Mouse (Mus musculus) adrenal gland, postnatal 4 days (tissue): ENCODE measurements around the gene Ddx17. TPM values are rescaled to one million over a fixed set of nuclear protein-coding genes. Genes with fewer than 3 reads are reported as not detected.
A peak's percentile ranks its signal among the peaks of the same experiment; 100 is the strongest.

Experiments used
- DNase-seq, 2 experiments: peaks; one replicate each; pipeline ENCODE4 v3.0.0; 2021 to 2022; ENCODE audit warnings: low spot score in 2 of 2, mixed read lengths in 2 of 2
- total RNA-seq, 2 experiments: library from RNA; stranded (reverse); gene quantifications; 2 replicates each; pipeline ENCODE4 v1.2.3; 2021

Ddx17 gene
- total RNA-seq, 2 experiments from 2014 or later = 457 to 487 TPM

- DNase-seq = no peak
Measured at GRCm38 (mm10) chr15:79519400-79520220, 26.9 kb downstream of the Ddx17 start.

- DNase-seq = no peak
Measured at GRCm38 (mm10) chr15:79518571-79518970, 28.0 kb downstream of the Ddx17 start.

GRCm38 (mm10) chr15:79517710-79518109 is 28.8 kb downstream of the Ddx17 start:
- no peak for DNase-seq

- peak; percentile 28 to 39 for DNase-seq
Measured at GRCm38 (mm10) chr15:79516171-79517096, 30.1 kb downstream of the Ddx17 start, which contains the start of gene Kdelr3. Kdelr3 (plus strand) TSS chr15:79516411.

- DNase-seq = no peak
Measured at GRCm38 (mm10) chr15:79513940-79514339, 32.6 kb downstream of the Ddx17 start.

- DNase-seq = peak; percentile 68 to 77
Measured at GRCm38 (mm10) chr15:79511553-79512320, 34.8 kb downstream of the Ddx17 start.

- no peak for DNase-seq
Measured at GRCm38 (mm10) chr15:79510425-79510824, 36.1 kb downstream of the Ddx17 start.

- no peak for DNase-seq
Measured at GRCm38 (mm10) chr15:79509998-79510397, 36.5 kb downstream of the Ddx17 start.

GRCm38 (mm10) chr15:79507055-79507828 is 39.3 kb downstream of the Ddx17 start:
- no peak for DNase-seq

GRCm38 (mm10) chr15:79506460-79506859 is 40.1 kb downstream of the Ddx17 start:
- DNase-seq = no peak

- DNase-seq = no peak
Measured at GRCm38 (mm10) chr15:79505616-79506283, 40.8 kb downstream of the Ddx17 start.

GRCm38 (mm10) chr15:79504707-79505452 is 41.7 kb downstream of the Ddx17 start, which contains the start of gene Kcnj4:
Kcnj4 (minus strand) TSS chr15:79505241.
- DNase-seq = no peak

GRCm38 (mm10) chr15:79503438-79503837 is 43.1 kb downstream of the Ddx17 start:
- DNase-seq = no peak

- DNase-seq = no peak
Measured at GRCm38 (mm10) chr15:79502891-79503341, 43.6 kb downstream of the Ddx17 start.

- DNase-seq = no peak
Measured at GRCm38 (mm10) chr15:79500110-79500509, 46.4 kb downstream of the Ddx17 start.

- DNase-seq = no peak
Measured at GRCm38 (mm10) chr15:79493527-79493926, 53.0 kb downstream of the Ddx17 start.

GRCm38 (mm10) chr15:79489463-79489862 is 57.1 kb downstream of the Ddx17 start:
- no peak for DNase-seq

GRCm38 (mm10) chr15:79481181-79481688 is 65.3 kb downstream of the Ddx17 start:
- no peak for DNase-seq
